Mouse (Mus musculus) limb, embryonic 14.5 days (tissue): ENCODE data around the gene Gm6096. TPM values are rescaled to one million over a fixed set of nuclear protein-coding genes. Genes with fewer than 3 reads are reported as not detected.

Source experiments
- ATAC-seq: fragments of 200-750 bp; cut with Nextera tagmentation; 2 replicates; pipeline ENCODE4 v1.8.0; 2017; ENCODE audit warnings: low read depth, moderate number of reproducible peaks, moderate TSS enrichment; ENCODE audit not compliant: low FRiP score
- DNase-seq: peaks from one replicate; pipeline ENCODE4 v3.0.0-alpha.2; 2015; ENCODE audit warnings: low spot score
- H3K27ac ChIP-seq: fragments of 300-500 bp; sonication (generic); replicated peaks from 2 replicates; pipeline ENCODE4 v1.5.1; 2014; ENCODE audit warnings: low read depth, mild to moderate bottlenecking, low read length, moderate library complexity, mixed read lengths
- H3K27me3 ChIP-seq: fragments of 300-500 bp; sonication (generic); 2 replicates; pipeline ENCODE4 v1.6.1; 2014; ENCODE audit warnings: low read length, mixed read lengths; ENCODE audit not compliant: control insufficient read depth, insufficient read depth
- H3K36me3 ChIP-seq: fragments of 300-500 bp; sonication (generic); 2 replicates; pipeline ENCODE4 v1.6.1; 2014; ENCODE audit warnings: mild to moderate bottlenecking, low read length, moderate library complexity, mixed read lengths; ENCODE audit not compliant: control insufficient read depth, insufficient read depth
- H3K4me1 ChIP-seq: fragments of 300-500 bp; sonication (generic); 2 replicates; pipeline ENCODE4 v1.6.1; 2014; ENCODE audit warnings: antibody characterized with exemption, low read length, mixed read lengths; ENCODE audit not compliant: control insufficient read depth, insufficient read depth
- H3K4me2 ChIP-seq: fragments of 300-500 bp; sonication (generic); replicated peaks from 2 replicates; pipeline ENCODE4 v1.6.1; 2014; ENCODE audit warnings: low read depth, mild to moderate bottlenecking, low read length, moderate library complexity; ENCODE audit not compliant: severe bottlenecking
- H3K4me3 ChIP-seq: fragments of 300-500 bp; sonication (generic); replicated peaks from 2 replicates; pipeline ENCODE4 v1.5.1; 2014; ENCODE audit warnings: low read length
- H3K9ac ChIP-seq: fragments of 300-500 bp; sonication (generic); 2 replicates; pipeline ENCODE4 v1.6.1; 2014; ENCODE audit warnings: mild to moderate bottlenecking, low read depth, low read length, moderate library complexity; ENCODE audit not compliant: severe bottlenecking
- H3K9me3 ChIP-seq: fragments of 300-500 bp; sonication (generic); 2 replicates; pipeline ENCODE4 v1.6.1; 2016; ENCODE audit warnings: low read length; ENCODE audit not compliant: control insufficient read depth
- POLR2A ChIP-seq: fragments of 200-500 bp; IDR thresholded peaks from 2 replicates; pipeline ENCODE4 v1.8.0; 2012; ENCODE audit warnings: inconsistent platforms, mild to moderate bottlenecking, moderate library complexity, borderline replicate concordance; ENCODE audit not compliant: insufficient read depth, insufficient read length; ENCODE audit errors: extremely low read depth
- WGBS: fragments of 180-500 bp; shearing (Covaris S2); extraction: QIAGEN DNeasy Blood & Tissue Kit; methylation state at CpG from one replicate; pipeline ENCODE4 v1.1.7; 2014; 5-methylcytosine and 5-hydroxymethylcytosine counted together
- polyA plus RNA-seq, 2 experiments: library from polyadenylated mRNA; depleted of rRNA in 1 of 2; stranded (reverse) in 1 of 2; unstranded in 1 of 2; fragments of >200 nt; fragmentation: Nextera tagmentation in 1 of 2; extraction: Ambion mirVana in 1 of 2; gene quantifications; 2 replicates each; pipeline versions ENCODE4 v1.2.1 to v1.2.3; 2012 to 2014

Gene Gm6096
- polyA plus RNA-seq, 2 experiments, result 0.55 TPM; not detected in 1

DNA sequence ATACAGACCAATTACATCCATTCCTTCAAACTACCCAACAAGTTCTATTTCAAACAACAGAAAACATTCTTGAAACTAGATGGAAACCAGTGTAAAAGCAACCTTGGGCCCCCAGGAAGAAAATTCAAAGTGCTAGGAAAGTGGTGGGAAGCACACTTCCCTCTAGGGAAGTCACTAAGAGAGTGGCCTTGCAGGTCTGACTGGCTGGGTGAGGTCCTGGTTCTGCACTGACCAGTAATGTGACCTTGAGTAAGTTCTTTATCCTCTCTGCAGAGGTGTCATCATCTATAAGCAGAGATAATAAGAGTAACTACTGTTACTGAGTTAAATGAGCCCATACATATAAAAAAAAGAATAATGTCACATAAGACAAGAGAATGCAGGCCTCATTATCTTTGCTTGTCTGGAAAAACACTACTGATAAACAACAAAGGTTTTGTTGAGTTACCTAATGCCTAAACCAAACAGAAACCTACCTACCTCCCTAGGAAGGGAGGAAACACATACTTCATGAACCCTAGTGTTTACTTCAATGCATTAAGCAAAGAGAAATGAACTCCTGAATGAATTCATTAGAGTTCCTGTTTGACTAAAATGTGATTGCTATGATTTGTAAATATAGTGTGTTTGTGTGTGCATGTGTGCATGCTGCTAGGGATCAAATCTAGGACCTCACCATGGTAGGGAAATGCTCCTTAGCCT is 39.8 kb downstream of the Gm6096 start:
- TF ChIP-seq POLR2A, result no peak
- no peaks in the 10 kb centered on the region for H3K9me3 ChIP-seq
- H3K36me3 ChIP-seq, result no peaks in the 10 kb centered on the region
- H3K27me3 ChIP-seq, result no peaks in the 10 kb centered on the region
- no peak overlapping the region for H3K4me3 ChIP-seq
- H3K27ac ChIP-seq, result no peak overlapping the region
- H3K9ac ChIP-seq, result no peak overlapping the region
- DNase-seq (no peak), ATAC-seq (no peak)
- H3K4me2 ChIP-seq, result no peak overlapping the region
- H3K4me1 ChIP-seq, result no peaks in the 10 kb centered on the region

DNA sequence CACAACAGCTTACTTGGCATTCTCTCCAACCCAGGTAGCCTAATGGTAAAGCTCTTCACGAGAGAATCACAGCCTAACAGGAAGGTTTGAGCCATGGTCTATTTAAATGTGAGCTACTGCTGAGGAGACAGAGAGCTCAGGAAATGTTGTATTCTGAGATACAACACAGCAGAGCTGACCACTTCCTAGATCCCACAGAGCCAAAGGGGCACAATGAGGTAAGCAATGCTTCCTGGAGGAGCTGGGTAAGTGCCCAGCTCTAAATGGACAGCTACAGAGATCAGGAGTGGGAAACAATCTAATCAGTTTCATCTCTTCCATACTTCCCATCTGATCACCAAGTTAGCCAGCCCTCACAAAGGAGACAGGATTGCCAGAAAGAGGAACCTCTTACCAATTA is 40.4 kb downstream of the Gm6096 start:
- no peak for DNase-seq

DNA sequence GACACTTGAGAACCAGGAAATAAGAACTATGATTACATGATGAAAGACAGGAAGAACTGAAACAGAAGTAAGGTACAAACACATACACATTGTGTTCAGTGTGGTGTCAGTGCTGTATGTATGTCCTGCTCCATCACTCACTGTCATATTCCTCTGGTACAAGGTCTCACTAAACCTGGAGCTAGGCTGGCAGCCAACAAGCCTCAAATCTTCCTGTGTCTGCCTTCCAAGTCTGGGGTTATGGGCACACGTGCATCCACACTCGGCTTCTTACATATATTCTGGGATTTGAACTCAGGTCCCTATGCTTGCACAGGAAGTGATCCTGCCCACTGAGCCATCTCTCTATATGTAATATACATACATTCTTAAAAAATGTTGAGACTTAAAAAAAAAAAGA is 41.8 kb downstream of the Gm6096 start:
- Histone ChIP-seq H3K4me2 (no peak overlapping the region), H3K9ac (no peak overlapping the region), H3K9me3 (no peaks in the 10 kb centered on the region), H3K4me1 (no peaks in the 10 kb centered on the region), H3K27ac (no peak overlapping the region), H3K36me3 (no peaks in the 10 kb centered on the region), H3K27me3 (no peaks in the 10 kb centered on the region), H3K4me3 (no peak overlapping the region)
- ATAC-seq (no peak), DNase-seq (no peak)
- WGBS, result 92% methylated on average over 2 of the region's 2 CpGs
- no peak for TF ChIP-seq POLR2A

More for the DNA sequence above, 40.4 kb downstream of the Gm6096 start:
- ATAC-seq, result no peak
- Histone ChIP-seq H3K4me1 (no peaks in the 10 kb centered on the region), H3K9me3 (no peaks in the 10 kb centered on the region), H3K9ac (no peak overlapping the region), H3K36me3 (no peaks in the 10 kb centered on the region), H3K27ac (no peak overlapping the region), H3K4me3 (no peak overlapping the region), H3K4me2 (no peak overlapping the region), H3K27me3 (no peaks in the 10 kb centered on the region)
- no peak for TF ChIP-seq POLR2A
- 68% methylated on average over 1 of the region's 1 CpGs for WGBS

DNA sequence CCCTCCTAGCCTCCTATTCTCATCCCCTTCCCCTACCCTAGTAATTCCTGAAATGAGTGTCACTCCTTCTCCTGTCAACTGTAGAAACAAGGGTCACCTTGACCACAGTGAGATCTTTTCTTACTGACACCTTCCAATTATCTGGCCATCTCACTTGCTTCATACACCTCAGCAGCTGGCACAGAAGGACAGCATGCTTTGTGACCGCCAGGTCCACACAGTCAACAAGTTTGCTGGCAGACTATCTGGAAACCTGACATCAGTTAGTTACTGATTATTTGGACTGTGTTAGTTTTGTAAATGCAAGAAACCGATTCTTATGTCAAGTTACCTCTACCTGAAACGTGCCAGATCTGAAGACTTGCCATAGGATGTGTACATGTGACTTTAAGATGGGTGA is 45.3 kb downstream of the Gm6096 start:
- 98% methylated on average over 3 of the region's 3 CpGs for WGBS
- ATAC-seq (no peak), DNase-seq (no peak)
- Histone ChIP-seq H3K9me3 (no peaks in the 10 kb centered on the region), H3K4me3 (no peak overlapping the region), H3K9ac (no peak overlapping the region), H3K4me2 (no peak overlapping the region), H3K4me1 (no peaks in the 10 kb centered on the region), H3K27me3 (no peaks in the 10 kb centered on the region), H3K36me3 (no peaks in the 10 kb centered on the region), H3K27ac (no peak overlapping the region)
- TF ChIP-seq POLR2A, result no peak

GRCm38 (mm10) chr7:34298818-34299217 is 48.0 kb downstream of the Gm6096 start:
- Histone ChIP-seq H3K27me3 (no peaks in the 10 kb centered on the region), H3K9me3 (no peaks in the 10 kb centered on the region), H3K4me3 (no peak overlapping the region), H3K36me3 (0 out of 2 replicates have a peak, but pooled peaks cover 6% of the 10 kb centered on the region), H3K4me1 (no peaks in the 10 kb centered on the region; the same call in 1 of the 2 replicates), H3K27ac (no peak overlapping the region), H3K4me2 (no peak overlapping the region), H3K9ac (no peak overlapping the region)
- 99% methylated on average over 2 of the region's 2 CpGs for WGBS
- no peak for TF ChIP-seq POLR2A
- ATAC-seq, result no peak
- no peak for DNase-seq

Other genes with a start within 250 kb of the Gm6096 start
- gene Scgb2b27, start 237.1 kb upstream of the Gm6096 start, polyA plus RNA-seq (2012; rRNA removed), result not detected in 2 replicates
- not detected in 2 replicates for gene Scgb2b27, start 237.1 kb upstream of the Gm6096 start, polyA plus RNA-seq (2014; fragmentation: Nextera tagmentation; extraction: Ambion mirVana)
- gene Scgb1b27, start 229.6 kb upstream of the Gm6096 start, polyA plus RNA-seq (2012; rRNA removed), result not detected in 2 replicates
- gene Scgb1b27, start 229.6 kb upstream of the Gm6096 start, polyA plus RNA-seq (2014; fragmentation: Nextera tagmentation; extraction: Ambion mirVana), result not detected in 2 replicates
- gene Scgb1b30, start 155.6 kb upstream of the Gm6096 start, polyA plus RNA-seq (2012; rRNA removed), result not detected in 2 replicates
- gene Scgb1b30, start 155.6 kb upstream of the Gm6096 start, polyA plus RNA-seq (2014; fragmentation: Nextera tagmentation; extraction: Ambion mirVana), result not detected in 2 replicates
- 62.4 and 77.4 TPM in 2 replicates for gene Wtip, start 117.8 kb upstream of the Gm6096 start, polyA plus RNA-seq (2012; rRNA removed)
- 8.6 and 10.8 TPM in 2 replicates for gene Wtip, start 117.8 kb upstream of the Gm6096 start, polyA plus RNA-seq (2014; fragmentation: Nextera tagmentation; extraction: Ambion mirVana)
- 132 and 147 TPM in 2 replicates for gene Uba2, start 81.4 kb upstream of the Gm6096 start, polyA plus RNA-seq (2012; rRNA removed)
- gene Uba2, start 81.4 kb upstream of the Gm6096 start, polyA plus RNA-seq (2014; fragmentation: Nextera tagmentation; extraction: Ambion mirVana), result 182 and 195 TPM in 2 replicates
- gene Pdcd2l, start 54.4 kb upstream of the Gm6096 start, polyA plus RNA-seq (2012; rRNA removed), result 44.0 and 44.5 TPM in 2 replicates
- 49.9 and 57.1 TPM in 2 replicates for gene Pdcd2l, start 54.4 kb upstream of the Gm6096 start, polyA plus RNA-seq (2014; fragmentation: Nextera tagmentation; extraction: Ambion mirVana)
- 256 and 301 TPM in 2 replicates for gene Gpi1, start 20.7 kb upstream of the Gm6096 start, polyA plus RNA-seq (2012; rRNA removed)
- gene Gpi1, start 20.7 kb upstream of the Gm6096 start, polyA plus RNA-seq (2014; fragmentation: Nextera tagmentation; extraction: Ambion mirVana), result 275 and 281 TPM in 2 replicates
- 34.3 and 41.9 TPM in 2 replicates for gene 4931406P16Rik, start 62.5 kb downstream of the Gm6096 start, polyA plus RNA-seq (2012; rRNA removed)
- gene 4931406P16Rik, start 62.5 kb downstream of the Gm6096 start, polyA plus RNA-seq (2014; fragmentation: Nextera tagmentation; extraction: Ambion mirVana), result 31.6 and 39.3 TPM in 2 replicates
- 87.0 and 92.4 TPM in 2 replicates for gene Lsm14a, start 142.3 kb downstream of the Gm6096 start, polyA plus RNA-seq (2012; rRNA removed)
- gene Lsm14a, start 142.3 kb downstream of the Gm6096 start, polyA plus RNA-seq (2014; fragmentation: Nextera tagmentation; extraction: Ambion mirVana), result 64.6 and 65.8 TPM in 2 replicates